Mouse (Mus musculus) testis, adult 10 weeks (tissue): ENCODE data around the gene Nkg7. TPM values are rescaled to one million over a fixed set of nuclear protein-coding genes. Genes with fewer than 3 reads are reported as not detected.

Experiments used
- polyA plus RNA-seq: library from polyadenylated mRNA; stranded (reverse); fragments of 350-450 nt; fragmentation: Illumina TruSeq; extraction: RNeasy Lipid Tissue Mini Kit (QIAGEN cat#74804); gene quantifications from one replicate; pipeline ENCODE4 v1.2.3, GENCODE M21; 2014; ENCODE audit warnings: low read depth, low replicate concordance

Nkg7 gene
- polyA plus RNA-seq = not detected

GRCm38 (mm10) chr7:43436341-43437255, at the start of gene Nkg7:
Gene Nkg7, plus strand, starts transcription at chr7:43437073.

GRCm38 (mm10) chr7:43408131-43408553, 28.7 kb upstream of the Nkg7 start, which contains the start of gene Siglecg:
Gene Siglecg, plus strand, starts transcription at chr7:43408204.

GRCm38 (mm10) chr7:43427406-43427805, 9.5 kb upstream of the Nkg7 start, which contains the start of gene Lim2:
Gene Lim2, plus strand, starts transcription at chr7:43427670.

GRCm38 (mm10) chr7:43440482-43440881, 3.6 kb downstream of the Nkg7 start, which contains the start of gene Cldnd2:
Gene Cldnd2, plus strand, starts transcription at chr7:43440782.

GRCm38 (mm10) chr7:43443917-43444293, 7.0 kb downstream of the Nkg7 start, which contains the start of the genes Etfb and Gm45233:
Gene Etfb, plus strand, starts transcription at chr7:43444083.
Gene Gm45233, plus strand, starts transcription at chr7:43444128.

GRCm38 (mm10) chr7:43462851-43463250, 26.0 kb downstream of the Nkg7 start, which contains the start of gene Vsig10l:
Gene Vsig10l, plus strand, starts transcription at chr7:43463151.

Other genes with a start within 250 kb of the Nkg7 start
- 38.8 TPM for gene Zfp715, start 123.8 kb upstream of the Nkg7 start, polyA plus RNA-seq
- gene Siglecf, start 85.7 kb upstream of the Nkg7 start, polyA plus RNA-seq = 0.10 TPM
- not detected for gene Siglecg, start 28.9 kb upstream of the Nkg7 start, polyA plus RNA-seq
- gene Lim2, start 9.4 kb upstream of the Nkg7 start, polyA plus RNA-seq = not detected
- 18.3 TPM for gene Cldnd2, start 3.7 kb downstream of the Nkg7 start, polyA plus RNA-seq
- 3.1 TPM for gene Etfb, start 7.0 kb downstream of the Nkg7 start, polyA plus RNA-seq
- gene Gm45233, start 7.1 kb downstream of the Nkg7 start, polyA plus RNA-seq = not detected
- 1.5 TPM for gene Vsig10l, start 26.1 kb downstream of the Nkg7 start, polyA plus RNA-seq
- 0.46 TPM for gene Iglon5, start 53.0 kb downstream of the Nkg7 start, polyA plus RNA-seq
- gene 4931406B18Rik, start 68.9 kb downstream of the Nkg7 start, polyA plus RNA-seq = 14.5 TPM
- gene Cd33, start 107.4 kb downstream of the Nkg7 start, polyA plus RNA-seq = 2.1 TPM
- gene Zfp658, start 125.2 kb downstream of the Nkg7 start, polyA plus RNA-seq = 0.34 TPM
- gene Zfp719, start 142.5 kb downstream of the Nkg7 start, polyA plus RNA-seq = 13.8 TPM
- gene Zfp819, start 170.1 kb downstream of the Nkg7 start, polyA plus RNA-seq = 9.2 TPM
- not detected for gene Ceacam18, start 197.6 kb downstream of the Nkg7 start, polyA plus RNA-seq
- gene Siglece, start 223.1 kb downstream of the Nkg7 start, polyA plus RNA-seq = 1.0 TPM
- gene Ctu1, start 234.9 kb downstream of the Nkg7 start, polyA plus RNA-seq = 0.24 TPM